Mouse (Mus musculus) thymus, adult 2 months (tissue): ENCODE measurements around the gene Cdk5r2. TPM values are rescaled to one million over a fixed set of nuclear protein-coding genes. Genes with fewer than 3 reads are reported as not detected.
A peak's percentile ranks its signal among the peaks of the same experiment; 100 is the strongest.

Source experiments
- DNase-seq: peaks from one replicate; pipeline ENCODE4 v3.0.0; 2021
- H3K27ac ChIP-seq: fragments of 200-500 bp; 2 replicates; pipeline ENCODE4 v1.5.1; 2012; ENCODE audit warnings: low read length, control low read depth; ENCODE audit not compliant: control insufficient read depth, insufficient read depth
- H3K27me3 ChIP-seq: fragments of 200-500 bp; 2 replicates; pipeline ENCODE4 v1.6.1; 2012; ENCODE audit warnings: mild to moderate bottlenecking, low read length, moderate library complexity, mixed read lengths; ENCODE audit not compliant: control insufficient read depth, insufficient read depth
- H3K36me3 ChIP-seq: fragments of 200-500 bp; 2 replicates; pipeline ENCODE4 v1.6.1; 2012; ENCODE audit warnings: mild to moderate bottlenecking, low read length, moderate library complexity; ENCODE audit not compliant: control insufficient read depth, insufficient read depth
- H3K4me1 ChIP-seq: fragments of 200-500 bp; replicated peaks from 2 replicates; pipeline ENCODE4 v1.6.1; 2012; ENCODE audit warnings: low read length; ENCODE audit not compliant: control insufficient read depth, insufficient read depth
- H3K4me3 ChIP-seq: fragments of 200-500 bp; 2 replicates; pipeline ENCODE4 v1.5.1; 2012; ENCODE audit warnings: mild to moderate bottlenecking, low read length, control low read depth, moderate library complexity; ENCODE audit not compliant: control insufficient read depth, insufficient read depth
- CTCF ChIP-seq: fragments of 200-500 bp; IDR thresholded peaks from 2 replicates; pipeline ENCODE4 v1.5.1; 2012; ENCODE audit warnings: mild to moderate bottlenecking, control low read depth, low read length, moderate library complexity, borderline replicate concordance; ENCODE audit not compliant: control insufficient read depth, poor library complexity, insufficient read depth; ENCODE audit errors: extremely low read depth
- POLR2A ChIP-seq: fragments of 200-500 bp; IDR thresholded peaks from 2 replicates; pipeline ENCODE4 v1.6.1; 2012; ENCODE audit warnings: mild to moderate bottlenecking, low read length, control low read depth, moderate library complexity; ENCODE audit not compliant: control insufficient read depth, poor library complexity, insufficient read depth; ENCODE audit errors: extremely low read depth
- WGBS: fragments of 180-500 bp; shearing (Covaris S2); methylation state at CpG from one replicate; pipeline ENCODE4 v1.1.7; 2018; 5-methylcytosine and 5-hydroxymethylcytosine counted together
- polyA plus RNA-seq: library from polyadenylated mRNA; depleted of rRNA; stranded (reverse); fragments of >200 nt; gene quantifications from 2 replicates; pipeline ENCODE4 v1.2.3, GENCODE M21; 2012; rRNA removed

Cdk5r2 gene
- polyA plus RNA-seq = 0.31 and 0.34 TPM in 2 replicates

DNA sequence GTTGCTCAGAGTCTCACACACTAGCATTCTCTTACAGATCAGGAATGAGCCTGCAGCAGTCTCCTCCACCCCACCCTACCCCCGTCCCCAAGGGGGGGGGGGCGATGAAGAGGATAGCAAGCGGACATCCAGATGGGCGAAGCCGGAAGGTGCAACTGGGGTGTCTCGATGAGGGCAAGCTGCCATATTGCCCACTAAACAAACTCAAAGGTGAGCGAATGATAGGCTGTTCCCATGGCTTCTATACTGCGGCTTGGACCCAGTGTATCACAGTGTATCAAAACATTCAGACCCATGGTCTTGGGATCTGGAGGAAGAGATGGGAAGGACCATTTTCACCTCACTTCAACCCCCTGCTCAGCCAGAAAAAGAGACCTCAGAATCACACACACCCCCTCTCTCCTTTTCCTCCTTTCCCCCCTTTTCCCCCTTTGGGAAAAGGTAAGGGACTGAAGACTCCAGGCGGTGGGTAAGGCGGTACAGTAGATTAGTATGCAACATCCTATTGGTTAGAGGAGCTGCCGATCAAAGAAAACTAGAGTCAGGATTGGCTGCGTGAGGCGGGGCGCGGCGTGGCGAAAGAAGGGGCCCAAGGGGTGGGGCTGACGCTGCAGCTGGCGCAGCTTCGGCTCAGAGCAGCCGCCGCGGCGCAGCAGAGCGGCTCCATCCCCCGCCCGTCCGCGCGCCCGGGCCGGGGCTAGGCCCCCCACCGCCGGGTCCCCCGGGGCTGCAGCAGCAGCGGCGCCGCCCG lies at the start of gene Cdk5r2:
Cdk5r2 (plus strand) TSS at position 629 of the 751 bp plus-strand sequence.
- Histone ChIP-seq H3K27me3 (peaks cover 29% of the 10 kb centered on the region), H3K4me3 (peak within 1 kb of the TSS; percentile 37), H3K4me1 (peaks cover 13% of the 10 kb centered on the region; the same call in 1 of the 2 replicates), H3K27ac (no peak within 1 kb of the TSS), H3K36me3 (no peaks in the 10 kb centered on the region)
- no peak for TF ChIP-seq CTCF
- TF ChIP-seq POLR2A = no peak
- DNase-seq = peak; percentile 72
- 7% methylated on average over 39 of the region's 39 CpGs for WGBS

DNA sequence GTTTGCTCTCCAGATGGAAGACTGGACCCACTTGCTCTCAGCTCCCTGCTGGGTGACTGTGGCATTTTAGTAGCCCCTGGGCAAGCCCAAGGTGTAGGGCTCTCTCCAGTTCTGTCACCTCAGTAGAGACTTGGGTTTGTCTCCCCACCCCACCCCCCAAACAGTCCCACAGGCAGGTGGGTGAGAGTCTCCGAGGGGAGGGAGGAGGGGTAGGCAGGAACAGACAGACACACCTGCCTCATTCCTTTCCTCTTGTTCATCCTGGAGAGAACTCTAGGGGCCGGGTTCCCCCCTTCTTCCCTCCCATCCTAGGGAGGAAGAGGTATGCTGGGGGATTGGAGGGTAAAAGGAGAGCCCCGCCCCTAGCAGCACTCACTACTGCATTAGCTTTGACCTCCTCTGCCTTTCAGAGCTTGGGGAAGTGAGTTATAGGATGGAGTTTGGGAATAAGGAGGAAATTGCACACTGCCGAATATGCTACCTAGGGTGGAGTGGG lies 49.3 kb upstream of the Cdk5r2 start:
- no peak for DNase-seq
- Histone ChIP-seq H3K27ac (no peak overlapping the region), H3K27me3 (peaks cover 32% of the 10 kb centered on the region; the same call in 1 of the 2 replicates), H3K4me3 (no peak overlapping the region), H3K4me1 (peaks cover 35% of the 10 kb centered on the region), H3K36me3 (no peaks in the 10 kb centered on the region)
- TF ChIP-seq CTCF (no peak), POLR2A (no peak)
- 22% methylated on average over 4 of the region's 4 CpGs for WGBS

DNA sequence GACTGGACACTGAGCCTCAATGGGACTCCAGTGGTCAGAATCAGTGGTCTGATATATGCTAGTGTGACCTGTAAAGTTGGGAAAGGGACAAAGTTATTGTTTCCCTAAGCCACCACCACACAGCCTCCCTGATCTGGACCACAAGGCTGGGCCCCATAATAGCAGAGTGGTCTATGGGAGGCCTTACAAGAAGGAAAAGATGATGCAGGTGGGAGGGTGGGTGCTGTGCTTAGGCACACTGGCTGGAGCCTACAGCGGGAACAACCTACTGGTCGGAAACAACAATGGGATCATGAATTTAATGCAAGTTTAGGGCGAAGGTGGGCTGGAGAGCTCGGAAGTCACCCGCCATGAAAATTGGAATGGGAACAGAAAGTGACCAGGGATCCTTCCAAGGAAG lies 48.9 kb upstream of the Cdk5r2 start:
- peaks cover 30% of the 10 kb centered on the region for H3K4me1 ChIP-seq
- peaks cover 29% of the 10 kb centered on the region; the same call in 1 of the 2 replicates for H3K27me3 ChIP-seq
- TF ChIP-seq POLR2A (no peak), CTCF (no peak)
- H3K4me3 ChIP-seq = no peak overlapping the region
- DNase-seq = no peak
- 22% methylated on average over 5 of the region's 5 CpGs for WGBS
- no peak overlapping the region for H3K27ac ChIP-seq
- H3K36me3 ChIP-seq = no peaks in the 10 kb centered on the region

DNA sequence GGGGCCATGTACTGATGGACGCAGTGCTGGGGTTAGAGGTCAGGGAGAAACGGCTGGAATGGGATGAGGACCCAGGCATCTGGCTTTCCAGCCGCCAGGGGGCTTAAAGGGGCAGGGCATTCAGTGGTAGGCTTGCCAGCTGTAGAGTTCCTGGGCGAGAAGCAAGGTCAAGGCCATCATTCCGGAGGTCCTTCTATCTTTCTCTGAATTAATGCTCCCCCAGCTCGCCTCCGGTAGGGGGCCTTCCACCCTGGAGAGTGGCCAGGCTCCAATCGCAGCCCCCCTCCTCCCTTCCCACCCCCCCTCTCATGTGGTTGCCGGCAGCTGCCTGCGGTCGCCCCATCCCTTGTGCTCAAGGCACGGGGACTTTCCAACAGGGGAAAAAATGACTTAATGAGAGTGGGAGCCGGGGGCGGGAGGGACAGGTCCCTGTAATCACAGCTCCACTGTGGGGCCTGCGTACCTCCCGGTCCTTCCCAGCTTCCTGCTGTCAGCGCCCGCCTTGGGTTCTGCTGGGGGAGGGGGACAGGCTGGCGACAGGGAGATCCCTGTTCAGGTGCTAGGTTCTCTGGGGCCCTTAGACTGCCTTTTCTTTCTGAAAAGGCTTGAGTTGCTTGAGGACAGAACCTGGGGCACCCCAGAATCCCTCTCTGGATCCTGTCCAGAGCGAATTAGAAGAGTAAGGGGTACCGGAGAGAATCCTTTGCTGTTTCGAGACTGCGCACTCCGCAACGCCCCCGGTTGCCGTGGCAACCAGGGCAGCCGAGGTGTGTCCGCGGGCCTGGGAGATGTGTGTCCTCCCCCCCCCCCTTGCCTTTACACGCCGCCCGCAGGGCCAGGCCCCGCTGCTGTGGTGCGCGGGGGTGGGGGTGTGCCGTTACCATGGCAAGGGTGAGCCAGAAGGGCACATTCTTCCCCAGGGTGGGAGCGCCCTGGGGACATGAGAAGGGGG lies 48.1 kb upstream of the Cdk5r2 start:
- peaks cover 26% of the 10 kb centered on the region; the same call in 1 of the 2 replicates for H3K27me3 ChIP-seq

DNA sequence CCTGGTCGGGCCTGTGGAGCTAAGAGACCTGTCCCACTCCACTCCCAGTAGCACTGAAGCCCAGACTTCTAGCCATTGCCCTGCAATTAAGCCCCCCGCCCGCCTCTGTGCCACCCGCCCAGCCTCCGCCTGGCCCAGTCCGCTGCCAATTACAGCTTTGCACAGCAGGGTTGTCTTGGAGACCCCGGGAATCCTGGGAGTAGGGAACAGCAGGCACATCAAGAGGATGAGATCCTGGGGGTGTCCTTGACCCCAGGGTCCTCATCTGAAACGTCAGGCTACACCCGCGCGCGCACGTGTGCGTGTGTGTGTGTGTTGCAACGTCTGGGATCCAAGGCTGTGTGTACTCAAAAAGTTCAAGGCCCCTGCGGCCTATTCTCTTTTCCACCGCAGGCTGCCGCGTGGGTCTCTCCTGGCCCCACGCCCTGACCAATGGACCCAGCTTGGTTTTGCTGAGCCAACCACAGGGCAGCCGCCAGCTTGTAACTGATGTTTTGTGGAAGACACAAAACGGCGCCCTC lies 47.1 kb upstream of the Cdk5r2 start:
- DNase-seq = no peak
- 18% methylated on average over 23 of the region's 23 CpGs for WGBS
- Histone ChIP-seq H3K4me3 (no peak overlapping the region), H3K4me1 (peaks cover 29% of the 10 kb centered on the region), H3K36me3 (no peaks in the 10 kb centered on the region), H3K27me3 (peaks cover 26% of the 10 kb centered on the region; the same call in 1 of the 2 replicates), H3K27ac (no peak overlapping the region)
- TF ChIP-seq POLR2A (no peak), CTCF (no peak)

More for the DNA sequence above, 48.1 kb upstream of the Cdk5r2 start:
- DNase-seq = no peak
- 2% methylated on average over 38 of the region's 38 CpGs for WGBS
- no peak; the same call in 1 of the 2 replicates for TF ChIP-seq POLR2A
- TF ChIP-seq CTCF = peak; percentile 31; the same call in 1 of the 2 replicates
- Histone ChIP-seq H3K4me3 (no peak overlapping the region), H3K36me3 (no peaks in the 10 kb centered on the region), H3K4me1 (peaks cover 30% of the 10 kb centered on the region), H3K27ac (no peak overlapping the region)

DNA sequence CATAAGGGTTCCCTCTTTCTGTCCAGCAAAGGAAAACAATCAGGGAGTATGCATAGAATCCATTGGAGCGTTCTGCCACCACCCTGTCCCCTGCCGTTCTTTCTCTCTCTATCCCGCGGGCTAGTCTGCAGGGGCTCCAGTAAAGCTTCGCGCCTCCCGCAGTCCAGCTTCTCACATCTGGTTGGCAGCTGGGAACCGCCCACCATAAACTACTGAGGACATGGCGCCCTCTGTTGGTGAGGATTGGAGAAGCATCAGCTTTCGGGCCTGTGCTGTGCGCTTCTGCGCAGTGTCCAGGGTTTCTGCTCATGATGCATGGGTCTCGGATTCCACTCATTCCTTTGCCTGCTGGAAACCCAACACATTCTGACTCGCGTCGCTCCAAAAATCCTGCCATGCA lies 46.7 kb upstream of the Cdk5r2 start:
- DNase-seq = peak; percentile 88
- WGBS = 2% methylated on average over 16 of the region's 16 CpGs
- Histone ChIP-seq H3K4me1 (peaks cover 25% of the 10 kb centered on the region), H3K4me3 (no peak overlapping the region), H3K27me3 (peaks cover 26% of the 10 kb centered on the region; the same call in 1 of the 2 replicates), H3K36me3 (no peaks in the 10 kb centered on the region), H3K27ac (no peak overlapping the region)
- TF ChIP-seq POLR2A (no peak), CTCF (peak; percentile 89; the same call in 1 of the 2 replicates)
